Mouse (Mus musculus): ENCODE data around the gene Ptpn7.
"Not testable (repeated sequence)": the region's sequence is repeated elsewhere in the genome, so short reads cannot be mapped to it uniquely, and the experiment has no call there.

Ptpn7 gene

GRCm38 (mm10) chr1:135132473-135132872, at the start of gene Ptpn7:
TSS of gene Ptpn7 (plus strand) at chr1:135132700.
- peak; percentile 98 for DNase-seq

- DNase-seq: no peak
These were observed 49.0 kb upstream of the Ptpn7 start for GRCm38 (mm10) chr1:135083465-135083864.

- DNase-seq: peak; percentile 73
These were observed 47.1 kb upstream of the Ptpn7 start for GRCm38 (mm10) chr1:135085296-135085871.

- DNase-seq: peak; percentile 69
These were observed 46.5 kb upstream of the Ptpn7 start for GRCm38 (mm10) chr1:135086015-135086414.

GRCm38 (mm10) chr1:135087414-135087813, 45.1 kb upstream of the Ptpn7 start:
- DNase-seq: no peak

GRCm38 (mm10) chr1:135089626-135090025, 42.9 kb upstream of the Ptpn7 start:
- no peak for DNase-seq

- DNase-seq: no peak
These were observed 41.6 kb upstream of the Ptpn7 start for GRCm38 (mm10) chr1:135090914-135091313.

- peak; percentile 41 for DNase-seq
These were observed 37.8 kb upstream of the Ptpn7 start for GRCm38 (mm10) chr1:135094723-135095122.

GRCm38 (mm10) chr1:135095189-135095588, 37.3 kb upstream of the Ptpn7 start:
- DNase-seq: no peak

GRCm38 (mm10) chr1:135096312-135096711, 36.2 kb upstream of the Ptpn7 start:
- DNase-seq: no peak

GRCm38 (mm10) chr1:135097441-135097840, 35.1 kb upstream of the Ptpn7 start:
- DNase-seq: no peak

- DNase-seq: no peak
These were observed 34.1 kb upstream of the Ptpn7 start for GRCm38 (mm10) chr1:135098441-135098840.

- DNase-seq: no peak
These were observed 32.1 kb upstream of the Ptpn7 start for GRCm38 (mm10) chr1:135100400-135100799.

GRCm38 (mm10) chr1:135105124-135105523, 27.4 kb upstream of the Ptpn7 start, which contains the start of gene Lgr6:
TSS of gene Lgr6 (minus strand) at chr1:135105276.
- DNase-seq: peak; percentile 61

- DNase-seq: peak; percentile 85
These were observed 26.5 kb upstream of the Ptpn7 start for GRCm38 (mm10) chr1:135105951-135106350.

- DNase-seq: peak; percentile 59
These were observed 23.9 kb upstream of the Ptpn7 start for GRCm38 (mm10) chr1:135108611-135109010.

GRCm38 (mm10) chr1:135110075-135110474, 22.4 kb upstream of the Ptpn7 start:
- DNase-seq: peak; percentile 80

GRCm38 (mm10) chr1:135111271-135111670, 21.2 kb upstream of the Ptpn7 start:
- not testable (repeated sequence) for DNase-seq

- peak; percentile 73 for DNase-seq
These were observed 19.8 kb upstream of the Ptpn7 start for GRCm38 (mm10) chr1:135112661-135113060.

- DNase-seq: no peak
These were observed 7.7 kb upstream of the Ptpn7 start for GRCm38 (mm10) chr1:135124573-135125363.

- DNase-seq: no peak
These were observed 6.5 kb upstream of the Ptpn7 start for GRCm38 (mm10) chr1:135125990-135126389.

GRCm38 (mm10) chr1:135126443-135127027, 6.0 kb upstream of the Ptpn7 start:
- no peak for DNase-seq

GRCm38 (mm10) chr1:135128011-135128441, 4.5 kb upstream of the Ptpn7 start:
- peak; percentile 62 for DNase-seq

GRCm38 (mm10) chr1:135128986-135129385, 3.5 kb upstream of the Ptpn7 start:
- DNase-seq: peak; percentile 66
